Mouse (Mus musculus): ENCODE results near the gene Spata9.

DNA sequence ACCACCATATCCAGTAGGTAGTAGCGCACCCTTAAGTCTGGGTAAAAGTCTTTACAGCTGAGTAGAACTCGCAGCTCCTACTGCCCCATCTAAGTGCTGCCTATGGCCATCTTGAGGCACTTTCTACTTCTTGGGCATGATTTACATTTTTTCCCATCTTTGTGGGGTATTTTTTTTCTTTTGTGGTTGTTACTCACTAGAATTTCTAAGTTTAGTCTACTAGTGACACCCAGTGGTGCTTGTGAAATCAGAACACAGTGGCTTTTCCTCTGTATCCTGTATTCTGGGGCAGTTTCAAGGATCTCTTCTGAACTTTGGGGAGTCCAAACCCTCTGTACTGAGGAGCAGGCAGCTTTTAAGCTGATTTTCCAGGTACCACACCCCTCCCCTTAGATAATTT lies 54.8 kb downstream of the Spata9 start:
- TF ChIP-seq CTCF (IDR thresholded peaks at IDR 0.05; ENCODE audit: low read depth) (no peak), EP300 (IDR thresholded peaks at IDR 0.05; ENCODE audit: low read depth) (no peak)
